Mouse (Mus musculus) layer of hippocampus, postnatal 25 days (tissue): ENCODE data around the gene Cyp26c1. TPM values are rescaled to one million over a fixed set of nuclear protein-coding genes. Genes with fewer than 3 reads are reported as not detected.

Experiments
- DNase-seq, 2 experiments: peaks; one replicate each; pipeline ENCODE4 v3.0.0; 2022; ENCODE audit warnings: mixed read lengths in 2 of 2, low spot score in 1 of 2; ENCODE audit errors: extremely low spot score in 1 of 2
- total RNA-seq, 2 experiments: library from RNA; stranded (reverse); gene quantifications; 2 replicates each; pipeline ENCODE4 v1.2.3; 2021

Cyp26c1 gene
- total RNA-seq, 2 experiments from 2014 or later = 0.15 to 0.28 TPM

DNA sequence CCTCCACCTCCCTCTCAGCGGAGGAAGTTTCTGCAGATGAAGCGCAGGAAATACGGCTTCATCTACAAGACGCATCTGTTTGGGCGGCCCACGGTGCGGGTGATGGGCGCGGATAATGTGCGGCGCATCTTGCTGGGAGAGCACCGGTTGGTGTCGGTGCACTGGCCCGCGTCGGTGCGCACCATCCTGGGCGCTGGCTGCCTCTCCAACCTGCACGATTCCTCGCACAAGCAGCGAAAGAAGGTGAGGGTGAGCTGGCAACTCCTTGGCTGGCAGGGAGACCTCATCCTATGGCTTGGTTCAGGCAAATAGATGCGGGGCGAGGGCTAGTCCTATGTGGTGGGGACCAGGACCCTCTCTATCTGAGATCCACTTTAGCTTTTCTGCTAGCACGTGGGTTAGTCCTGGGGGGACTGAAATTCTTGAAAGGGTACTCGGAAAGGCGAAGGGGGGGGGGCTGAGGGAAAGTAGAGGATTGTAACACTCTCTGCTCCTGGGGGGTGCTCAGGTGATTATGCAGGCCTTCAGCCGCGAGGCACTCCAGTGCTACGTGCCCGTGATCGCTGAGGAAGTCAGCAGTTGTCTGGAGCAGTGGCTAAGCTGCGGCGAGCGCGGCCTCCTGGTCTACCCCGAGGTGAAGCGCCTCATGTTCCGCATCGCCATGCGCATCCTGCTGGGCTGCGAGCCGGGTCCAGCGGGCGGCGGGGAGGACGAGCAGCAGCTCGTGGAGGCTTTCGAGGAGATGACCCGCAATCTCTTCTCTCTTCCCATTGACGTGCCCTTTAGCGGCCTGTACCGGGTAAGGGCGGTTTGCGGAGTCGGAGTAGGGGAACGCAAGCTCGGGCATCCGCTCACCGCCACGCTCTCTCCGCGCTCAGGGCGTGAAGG is 13.1 kb downstream of the Cyp26c1 start:
- no peak for DNase-seq

- no peak for DNase-seq
Measured at GRCm38 (mm10) chr19:37699711-37700110, 14.3 kb downstream of the Cyp26c1 start.

- DNase-seq = no peak
Measured at GRCm38 (mm10) chr19:37702377-37703076, 17.1 kb downstream of the Cyp26c1 start.

DNA sequence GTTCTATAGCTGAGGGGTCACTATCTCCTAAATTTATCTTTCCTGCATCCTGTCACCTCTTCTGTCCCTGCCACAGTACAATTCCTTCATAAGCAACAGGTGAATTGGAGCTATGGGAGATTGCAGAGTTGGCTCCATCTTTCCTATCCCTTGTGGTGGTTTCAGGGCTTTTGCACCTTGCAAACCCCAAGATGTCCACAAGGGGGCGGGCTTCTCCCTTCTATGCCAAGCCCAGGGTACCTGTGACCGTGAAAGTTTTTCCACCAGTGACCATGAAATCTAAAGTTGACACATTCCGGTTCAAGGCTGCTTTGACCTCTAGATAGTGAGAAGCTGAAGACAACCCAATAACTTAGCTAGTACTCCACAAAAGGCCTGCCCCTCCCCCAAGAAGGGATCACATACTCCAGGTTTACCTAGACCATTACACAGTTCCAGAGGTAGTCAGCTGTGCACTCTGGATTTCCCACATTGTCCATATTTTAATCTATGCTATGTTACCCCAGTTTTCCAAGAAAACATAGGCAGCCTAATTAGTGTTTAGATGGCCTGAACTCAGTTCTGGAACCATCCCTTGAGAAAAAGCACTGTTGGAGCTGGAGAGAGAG is 18.6 kb downstream of the Cyp26c1 start:
- peak; percentile 62 to 92 for DNase-seq

- DNase-seq = no peak
Measured at GRCm38 (mm10) chr19:37705722-37706121, 20.3 kb downstream of the Cyp26c1 start.

- DNase-seq = no peak
Measured at GRCm38 (mm10) chr19:37714681-37715080, 29.3 kb downstream of the Cyp26c1 start.

- DNase-seq = no peak
Measured at GRCm38 (mm10) chr19:37715980-37716379, 30.6 kb downstream of the Cyp26c1 start.

DNA sequence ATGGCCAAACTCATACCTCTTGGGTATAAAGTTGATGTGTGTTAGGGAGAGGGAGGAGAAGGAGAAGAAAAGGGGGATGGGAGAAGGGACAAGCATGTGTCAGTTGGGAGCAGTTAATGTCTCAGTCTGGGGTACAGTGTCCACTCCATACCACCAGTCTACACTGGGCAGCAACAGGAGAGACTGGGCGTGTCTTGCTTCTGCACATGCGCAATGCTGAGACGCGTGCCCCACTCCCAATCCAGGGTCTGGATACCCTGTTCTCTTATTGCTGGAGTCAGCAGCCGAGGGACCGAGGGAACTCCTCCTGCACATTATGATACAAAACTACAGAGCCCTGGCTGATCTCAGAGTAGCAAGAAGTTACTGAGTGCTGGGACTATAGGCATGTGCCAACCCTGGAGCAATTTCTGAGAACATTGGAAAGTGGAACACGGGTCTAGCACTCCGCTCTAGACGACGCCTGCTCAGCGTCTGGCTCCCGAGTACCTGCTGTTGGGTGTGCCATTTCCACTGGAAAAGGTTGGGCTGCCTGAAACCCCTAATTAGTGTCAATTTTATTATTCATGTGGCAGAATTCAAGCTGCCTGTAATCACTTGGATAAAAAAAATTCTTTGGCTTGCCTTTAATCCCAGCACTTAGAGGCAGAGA is 31.3 kb downstream of the Cyp26c1 start:
- no peak for DNase-seq

DNA sequence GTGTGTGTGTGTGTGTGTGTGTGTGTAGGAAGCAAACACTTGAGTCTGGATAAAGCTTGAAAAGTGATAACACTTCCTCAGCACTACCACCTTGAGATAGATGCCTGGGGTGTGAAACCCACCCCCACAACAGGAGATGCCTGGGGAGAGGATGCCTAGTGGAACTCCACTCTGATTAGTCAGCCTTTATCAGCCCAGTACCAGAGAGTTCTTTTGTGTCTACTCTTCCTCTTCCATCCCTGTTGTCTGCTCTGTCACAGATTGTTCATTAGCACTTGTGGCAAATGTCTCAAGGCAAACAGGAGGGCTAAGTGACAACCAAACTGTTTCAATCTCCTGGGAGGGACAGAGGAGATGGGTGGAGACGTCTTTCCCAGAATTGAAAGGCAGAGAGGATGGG is 33.8 kb downstream of the Cyp26c1 start:
- no peak for DNase-seq

DNA sequence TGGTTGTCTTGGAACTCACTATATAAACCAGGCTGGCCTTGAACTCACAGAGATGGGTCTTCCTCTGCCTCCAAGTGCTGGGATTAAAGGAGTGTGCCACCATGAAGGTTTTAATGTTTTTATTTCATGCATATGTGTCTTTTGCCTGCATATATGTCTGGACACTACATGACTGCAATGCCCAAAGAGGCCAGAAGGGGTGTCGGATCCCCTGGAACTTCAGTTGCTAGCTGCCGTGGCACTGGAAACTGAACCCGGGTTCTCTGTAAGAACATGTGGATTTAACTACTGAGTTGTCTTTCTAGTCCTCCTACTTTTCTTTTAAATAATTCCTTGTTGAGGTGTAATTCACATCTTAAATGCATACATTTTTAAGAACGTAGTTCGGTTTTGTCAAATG is 39.2 kb downstream of the Cyp26c1 start:
- DNase-seq = no peak

- no peak for DNase-seq
Measured at GRCm38 (mm10) chr19:37726585-37726984, 41.2 kb downstream of the Cyp26c1 start.

DNA sequence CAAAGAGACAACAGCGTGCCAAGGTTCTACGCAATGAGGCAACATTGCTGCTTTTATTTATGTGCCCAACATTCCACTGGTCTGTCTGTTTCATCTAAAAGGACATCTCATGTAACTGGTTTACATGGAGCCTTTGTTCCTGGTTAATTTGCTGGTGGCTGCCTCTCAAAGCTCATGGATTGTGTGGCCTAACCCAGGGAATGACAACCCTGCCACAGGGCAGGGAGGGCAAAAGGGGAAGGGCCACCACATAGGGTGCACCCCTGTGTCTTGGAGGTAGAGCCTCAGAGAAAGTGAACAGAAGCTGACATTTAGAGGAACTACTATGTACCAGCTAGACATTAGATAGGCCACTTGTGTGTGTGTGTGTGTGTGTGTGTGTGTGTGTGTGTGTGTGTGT is 42.0 kb downstream of the Cyp26c1 start:
- DNase-seq = no peak

- no peak for DNase-seq
Measured at GRCm38 (mm10) chr19:37735426-37735825, 50.0 kb downstream of the Cyp26c1 start.

DNA sequence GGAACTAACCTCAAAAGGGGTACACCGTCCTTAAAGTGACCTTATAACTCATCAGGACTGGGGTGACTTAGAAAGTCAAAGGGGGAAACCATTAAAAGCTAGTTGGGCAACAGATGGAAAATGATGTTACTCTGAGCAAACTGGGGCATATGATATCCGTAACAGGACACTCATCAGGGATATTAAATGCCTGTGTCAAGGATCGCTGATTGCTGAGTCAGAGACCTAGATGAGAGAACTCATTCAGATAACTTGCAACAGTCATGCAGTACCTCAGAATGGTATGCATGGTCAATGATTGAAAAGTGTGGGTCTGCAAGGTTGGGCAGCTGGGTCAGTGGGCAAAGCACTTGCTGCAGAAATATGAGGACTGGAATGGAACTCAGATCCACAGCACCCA is 53.2 kb downstream of the Cyp26c1 start:
- DNase-seq = no peak

DNA sequence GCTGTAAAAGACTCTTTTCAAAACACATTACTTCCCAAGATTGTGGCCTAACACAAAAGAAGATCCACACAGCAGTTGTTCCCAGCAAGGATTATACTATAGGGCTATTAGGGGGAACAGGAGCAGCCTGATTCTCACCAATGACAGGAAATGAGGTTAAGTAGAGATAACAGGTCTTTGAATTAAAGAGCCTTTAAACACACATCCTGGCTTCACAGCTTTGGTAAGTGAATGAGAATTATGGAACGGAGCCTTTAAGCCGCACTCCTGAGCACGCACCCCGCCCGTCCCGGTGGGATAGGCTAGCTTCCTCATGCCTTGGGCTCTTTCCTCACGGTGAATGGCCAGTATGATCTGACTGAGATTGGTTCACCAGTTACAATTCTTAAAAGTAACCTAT is 54.7 kb downstream of the Cyp26c1 start:
- no peak for DNase-seq

Other genes with a start within 250 kb of the Cyp26c1 start
- 10 to 100 TPM; 50.8 to 52.3 TPM for gene Exoc6, start 135.2 kb upstream of the Cyp26c1 start, total RNA-seq
- under 1 TPM; 0.26 to 0.86 TPM for gene Cyp26a1, start 12.2 kb downstream of the Cyp26c1 start, total RNA-seq